Mouse (Mus musculus) cerebellum, adult 2 months (tissue): ENCODE results near the gene Ifi214.
"Not testable (repeated sequence)": the region's sequence is repeated elsewhere in the genome, so short reads cannot be mapped to it uniquely, and the experiment has no call there.

ENCODE experiments used
- CTCF ChIP-seq: fragments of 200-500 bp; IDR thresholded peaks from 2 replicates; pipeline ENCODE4 v1.5.1; 2011; ENCODE audit warnings: low read depth, mild to moderate bottlenecking, control low read depth, low read length, moderate library complexity, borderline replicate concordance; ENCODE audit not compliant: insufficient read depth
- POLR2A ChIP-seq: fragments of 200-500 bp; IDR thresholded peaks from 2 replicates; pipeline ENCODE4 v1.6.1; 2011; ENCODE audit warnings: low read length, control low read depth, borderline replicate concordance; ENCODE audit not compliant: insufficient read depth

DNA sequence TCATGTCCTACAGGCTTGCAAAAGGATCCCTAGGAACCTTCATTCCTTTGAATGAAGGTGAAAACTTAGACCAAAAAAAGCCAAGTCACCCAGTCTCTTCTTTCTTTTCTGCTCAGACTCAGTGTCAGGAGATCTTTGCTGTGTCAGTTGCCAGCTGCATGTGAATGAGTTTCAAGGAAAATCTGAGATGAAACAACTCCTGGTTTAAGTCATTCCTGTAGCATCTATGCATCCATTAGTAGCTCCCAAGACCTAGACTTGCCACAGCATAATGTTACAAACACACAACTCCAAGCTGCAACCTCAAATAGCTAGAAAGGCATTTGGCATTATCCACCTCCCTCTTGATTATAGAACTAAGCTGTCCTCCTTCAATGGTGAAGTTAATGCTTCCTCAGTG is 44.3 kb downstream of the Ifi214 start:
- not testable (repeated sequence) for TF ChIP-seq POLR2A, CTCF
